Mouse (Mus musculus) limb, embryonic 13.5 days (tissue): ENCODE measurements around the gene Bahd1. TPM values are rescaled to one million over a fixed set of nuclear protein-coding genes. Genes with fewer than 3 reads are reported as not detected.

Experiments
- ATAC-seq: fragments of 200-750 bp; cut with Nextera tagmentation; 2 replicates; pipeline ENCODE4 v1.8.0; 2017; ENCODE audit warnings: low read depth, moderate number of reproducible peaks, moderate TSS enrichment; ENCODE audit not compliant: low FRiP score
- H3K27ac ChIP-seq: fragments of 300-500 bp; sonication (generic); 2 replicates; pipeline ENCODE4 v1.5.1; 2015; ENCODE audit warnings: inconsistent platforms, mild to moderate bottlenecking, moderate library complexity
- H3K27me3 ChIP-seq: fragments of 300-500 bp; sonication (generic); 2 replicates; pipeline ENCODE4 v1.6.1; 2015; ENCODE audit warnings: mild to moderate bottlenecking, inconsistent platforms
- H3K36me3 ChIP-seq: fragments of 300-500 bp; sonication (generic); 2 replicates; pipeline ENCODE4 v1.6.1; 2015; ENCODE audit warnings: inconsistent platforms, mild to moderate bottlenecking, moderate library complexity
- H3K4me1 ChIP-seq: fragments of 300-500 bp; sonication (generic); 2 replicates; pipeline ENCODE4 v1.6.1; 2015; ENCODE audit warnings: inconsistent platforms
- H3K4me2 ChIP-seq: fragments of 300-500 bp; sonication (generic); replicated peaks from 2 replicates; pipeline ENCODE4 v1.6.1; 2015; ENCODE audit warnings: inconsistent platforms, mild to moderate bottlenecking, moderate library complexity
- H3K4me3 ChIP-seq: fragments of 300-500 bp; sonication (generic); 2 replicates; pipeline ENCODE4 v1.5.1; 2015; ENCODE audit warnings: moderate library complexity, mild to moderate bottlenecking, inconsistent platforms
- H3K9ac ChIP-seq: fragments of 300-500 bp; sonication (generic); 2 replicates; pipeline ENCODE4 v1.6.1; 2015; ENCODE audit warnings: mild to moderate bottlenecking, inconsistent platforms
- H3K9me3 ChIP-seq: fragments of 300-500 bp; sonication (generic); 2 replicates; pipeline ENCODE4 v1.6.1; 2016; ENCODE audit warnings: inconsistent platforms
- WGBS: fragments of 180-500 bp; shearing (Covaris S2); methylation state at CpG from one replicate; pipeline ENCODE4 v1.1.7; 2015; 5-methylcytosine and 5-hydroxymethylcytosine counted together
- polyA plus RNA-seq: library from polyadenylated mRNA; unstranded; fragments of >200 nt; fragmentation: Nextera tagmentation; extraction: Ambion mirVana; gene quantifications from 2 replicates; pipeline ENCODE4 v1.2.1, GENCODE M21; 2015

Bahd1 gene
- polyA plus RNA-seq, 1 experiment from 2014 or later: 3.8 TPM

GRCm38 (mm10) chr2:118914685-118915084 lies 14.5 kb downstream of the Bahd1 start:
- Histone ChIP-seq H3K9ac (no peak overlapping the region), H3K27me3 (no peaks in the 10 kb centered on the region), H3K4me2 (no peak overlapping the region), H3K27ac (no peak overlapping the region), H3K4me1 (peaks cover 40% of the 10 kb centered on the region), H3K36me3 (peaks cover 14% of the 10 kb centered on the region), H3K4me3 (no peak overlapping the region), H3K9me3 (no peaks in the 10 kb centered on the region)
- WGBS: 66% methylated on average over 8 of the region's 8 CpGs
- no peak for ATAC-seq

- Histone ChIP-seq H3K36me3 (peaks cover 30% of the 10 kb centered on the region), H3K27me3 (no peaks in the 10 kb centered on the region), H3K4me3 (no peak overlapping the region), H3K27ac (no peak overlapping the region), H3K4me2 (no peak overlapping the region), H3K9ac (no peak overlapping the region), H3K4me1 (peaks cover 37% of the 10 kb centered on the region), H3K9me3 (no peaks in the 10 kb centered on the region)
- no peak for ATAC-seq
- 89% methylated on average over 17 of the region's 17 CpGs for WGBS
These were observed 16.3 kb downstream of the Bahd1 start for GRCm38 (mm10) chr2:118916436-118916835.

- Histone ChIP-seq H3K4me2 (no peak overlapping the region), H3K27me3 (no peaks in the 10 kb centered on the region), H3K27ac (no peak overlapping the region), H3K4me1 (peaks cover 29% of the 10 kb centered on the region), H3K9ac (0 out of 2 replicates have a peak overlapping the region, but pooled peaks have one; percentile 1), H3K9me3 (no peaks in the 10 kb centered on the region), H3K4me3 (no peak overlapping the region), H3K36me3 (peaks cover 51% of the 10 kb centered on the region)
- WGBS: 45% methylated on average over 1 of the region's 1 CpGs
- ATAC-seq: no peak
These were observed 18.4 kb downstream of the Bahd1 start for GRCm38 (mm10) chr2:118918543-118918942.

- Histone ChIP-seq H3K9ac (no peak overlapping the region), H3K4me2 (no peak overlapping the region), H3K27me3 (no peaks in the 10 kb centered on the region), H3K4me1 (peaks cover 23% of the 10 kb centered on the region), H3K4me3 (no peak overlapping the region), H3K9me3 (no peaks in the 10 kb centered on the region), H3K36me3 (peaks cover 53% of the 10 kb centered on the region), H3K27ac (no peak overlapping the region)
- WGBS: 55% methylated on average over 3 of the region's 3 CpGs
- ATAC-seq: no peak
These were observed 20.3 kb downstream of the Bahd1 start for GRCm38 (mm10) chr2:118920428-118920827.

- peak; percentile 30 for ATAC-seq
- peaks cover 34% of the 10 kb centered on the region for H3K36me3 ChIP-seq
- peak overlapping the region; percentile 85 for H3K4me3 ChIP-seq
- peak overlapping the region; percentile 91 for H3K9ac ChIP-seq
- peaks cover 33% of the 10 kb centered on the region for H3K4me1 ChIP-seq
- 2% methylated on average over 6 of the region's 6 CpGs for WGBS
- H3K9me3 ChIP-seq: no peaks in the 10 kb centered on the region
- H3K27ac ChIP-seq: 0 out of 2 replicates have a peak overlapping the region, but pooled peaks have one; percentile 7
- no peaks in the 10 kb centered on the region for H3K27me3 ChIP-seq
- H3K4me2 ChIP-seq: peak overlapping the region; percentile 93
These were observed 25.8 kb downstream of the Bahd1 start for GRCm38 (mm10) chr2:118925952-118926351.

GRCm38 (mm10) chr2:118926361-118926997 lies 26.3 kb downstream of the Bahd1 start, which contains the start of gene Chst14:
Chst14 (plus strand) TSS chr2:118926496.
- under 1% methylated on average over 41 of the region's 47 CpGs for WGBS
- peaks cover 33% of the 10 kb centered on the region for H3K4me1 ChIP-seq
- H3K9ac ChIP-seq: peak within 1 kb of the TSS; percentile 91
- peak within 1 kb of the TSS; percentile 93 for H3K4me2 ChIP-seq
- H3K9me3 ChIP-seq: no peaks in the 10 kb centered on the region
- H3K27ac ChIP-seq: peak within 1 kb of the TSS; percentile 72
- peak; percentile 92 for ATAC-seq
- H3K27me3 ChIP-seq: no peaks in the 10 kb centered on the region
- H3K36me3 ChIP-seq: peaks cover 30% of the 10 kb centered on the region
- H3K4me3 ChIP-seq: peak within 1 kb of the TSS; percentile 85

GRCm38 (mm10) chr2:118926998-118927739 lies 27.0 kb downstream of the Bahd1 start:
- WGBS: 25% methylated on average over 31 of the region's 31 CpGs

GRCm38 (mm10) chr2:118941341-118941740 lies 41.2 kb downstream of the Bahd1 start:
- H3K9ac ChIP-seq: no peak overlapping the region
- WGBS: 79% methylated on average over 7 of the region's 7 CpGs
- no peaks in the 10 kb centered on the region for H3K36me3 ChIP-seq
- ATAC-seq: no peak
- no peaks in the 10 kb centered on the region for H3K27me3 ChIP-seq
- H3K9me3 ChIP-seq: no peaks in the 10 kb centered on the region
- no peak overlapping the region for H3K27ac ChIP-seq
- H3K4me3 ChIP-seq: no peak overlapping the region
- peaks cover 11% of the 10 kb centered on the region for H3K4me1 ChIP-seq
- no peak overlapping the region for H3K4me2 ChIP-seq

More at GRCm38 (mm10) chr2:118926998-118927739, 27.0 kb downstream of the Bahd1 start:
- Histone ChIP-seq H3K36me3 (peaks cover 23% of the 10 kb centered on the region), H3K9ac (peak overlapping the region; percentile 91), H3K27me3 (no peaks in the 10 kb centered on the region), H3K4me3 (peak overlapping the region; percentile 85), H3K4me1 (peaks cover 33% of the 10 kb centered on the region), H3K27ac (peak overlapping the region; percentile 72), H3K4me2 (peak overlapping the region; percentile 93), H3K9me3 (no peaks in the 10 kb centered on the region)
- no peak for ATAC-seq

GRCm38 (mm10) chr2:118943232-118943631 lies 43.1 kb downstream of the Bahd1 start:
- H3K4me2 ChIP-seq: no peak overlapping the region
- 89% methylated on average over 6 of the region's 6 CpGs for WGBS
- H3K9me3 ChIP-seq: no peaks in the 10 kb centered on the region
- peaks cover 11% of the 10 kb centered on the region for H3K4me1 ChIP-seq
- no peaks in the 10 kb centered on the region for H3K27me3 ChIP-seq
- no peak overlapping the region for H3K9ac ChIP-seq
- no peak overlapping the region for H3K27ac ChIP-seq
- H3K36me3 ChIP-seq: no peaks in the 10 kb centered on the region
- no peak for ATAC-seq
- H3K4me3 ChIP-seq: no peak overlapping the region

- Histone ChIP-seq H3K27ac (no peak overlapping the region), H3K36me3 (no peaks in the 10 kb centered on the region), H3K4me1 (peaks cover 11% of the 10 kb centered on the region), H3K9me3 (no peaks in the 10 kb centered on the region), H3K27me3 (no peaks in the 10 kb centered on the region), H3K4me2 (no peak overlapping the region), H3K9ac (no peak overlapping the region), H3K4me3 (no peak overlapping the region)
- ATAC-seq: no peak
- WGBS: 81% methylated on average over 4 of the region's 4 CpGs
These were observed 48.6 kb downstream of the Bahd1 start for GRCm38 (mm10) chr2:118948818-118949217.

GRCm38 (mm10) chr2:118949699-118950098 lies 49.5 kb downstream of the Bahd1 start:
- H3K9me3 ChIP-seq: no peaks in the 10 kb centered on the region
- no peak overlapping the region for H3K9ac ChIP-seq
- no peak overlapping the region for H3K4me2 ChIP-seq
- ATAC-seq: no peak
- WGBS: 65% methylated on average over 3 of the region's 3 CpGs
- peaks cover 6% of the 10 kb centered on the region for H3K4me1 ChIP-seq
- no peak overlapping the region for H3K27ac ChIP-seq
- H3K4me3 ChIP-seq: no peak overlapping the region
- H3K36me3 ChIP-seq: no peaks in the 10 kb centered on the region
- H3K27me3 ChIP-seq: no peaks in the 10 kb centered on the region

- WGBS: 80% methylated on average over 5 of the region's 5 CpGs
- no peak overlapping the region for H3K4me3 ChIP-seq
- H3K27me3 ChIP-seq: no peaks in the 10 kb centered on the region
- ATAC-seq: no peak
- H3K4me1 ChIP-seq: no peaks in the 10 kb centered on the region
- H3K27ac ChIP-seq: no peak overlapping the region
- no peak overlapping the region for H3K4me2 ChIP-seq
- H3K9me3 ChIP-seq: no peaks in the 10 kb centered on the region
- H3K36me3 ChIP-seq: no peaks in the 10 kb centered on the region
- no peak overlapping the region for H3K9ac ChIP-seq
These were observed 56.3 kb downstream of the Bahd1 start for GRCm38 (mm10) chr2:118956497-118956896.
